Mouse (Mus musculus) gastrocnemius, adult 8-10 months (tissue): ENCODE measurements around the gene Commd1. TPM values are rescaled to one million over a fixed set of nuclear protein-coding genes. Genes with fewer than 3 reads are reported as not detected.

Experiments
- DNase-seq, 2 experiments: peaks; one replicate each; pipeline ENCODE4 v3.0.0; 2022; ENCODE audit warnings: low spot score in 2 of 2
- total RNA-seq, 4 experiments: library from RNA; stranded (reverse); gene quantifications; 2 replicates each; pipeline ENCODE4 v1.2.4; 2022

Gene Commd1
- total RNA-seq, 4 experiments from 2014 or later, result 90.9 to 112 (median 101) TPM

DNA sequence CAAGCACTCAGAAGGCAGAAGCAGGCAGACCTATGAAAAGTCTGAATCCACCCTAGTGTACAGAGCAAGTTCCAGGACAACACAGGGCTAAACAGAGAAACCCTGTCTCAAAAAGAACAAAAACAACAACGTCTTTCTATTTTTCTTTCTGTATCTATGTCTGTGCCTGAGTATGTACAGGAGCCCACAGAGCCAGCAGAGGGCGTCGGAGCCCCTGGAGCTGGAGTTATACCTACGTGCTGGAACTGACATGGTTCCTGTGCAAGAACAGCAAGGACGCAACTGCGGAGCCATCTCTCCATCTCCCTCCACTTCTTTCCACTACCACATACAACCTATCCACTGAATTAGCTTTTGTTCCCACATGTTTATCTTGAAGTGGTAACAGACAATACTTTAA is 32.1 kb downstream of the Commd1 start:
- no peak for DNase-seq

DNA sequence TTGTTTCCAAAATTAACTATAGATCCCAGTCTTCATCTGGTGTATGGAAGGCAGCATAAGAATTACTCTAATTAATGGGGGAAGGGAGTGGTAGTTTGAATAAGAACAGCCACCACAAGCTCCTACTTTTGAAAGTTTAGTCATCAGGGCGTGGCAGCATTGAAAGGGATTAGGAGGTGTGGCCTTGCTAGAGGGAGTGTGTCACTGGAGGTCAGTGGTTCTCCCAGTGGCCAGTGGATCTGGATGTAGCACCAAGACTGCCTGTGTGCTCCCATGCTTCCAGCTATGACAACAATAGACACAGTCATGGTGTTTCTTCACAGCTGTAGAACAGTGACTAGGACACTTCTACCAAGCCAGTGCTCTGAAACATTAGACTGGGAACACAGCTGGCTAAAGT is 33.1 kb downstream of the Commd1 start:
- DNase-seq, result no peak

DNA sequence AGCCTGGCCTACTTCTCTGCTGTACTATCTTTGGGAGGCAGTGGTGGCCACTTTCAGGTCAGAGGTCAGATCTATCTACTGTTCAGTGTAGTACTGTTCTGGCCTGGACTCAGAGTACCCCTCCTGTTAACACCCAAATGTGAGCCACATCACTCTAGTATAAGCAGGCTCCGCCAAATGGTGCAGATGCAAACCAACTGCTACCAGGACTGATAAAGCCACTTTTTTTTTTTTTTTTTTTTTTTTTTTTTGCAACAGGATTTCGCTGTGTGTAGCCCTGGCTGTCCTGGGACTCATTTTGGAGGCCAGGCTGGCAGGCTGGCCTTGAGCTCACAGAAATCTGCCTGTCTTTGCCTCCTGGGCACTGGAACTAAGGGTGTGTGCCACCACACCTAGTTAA is 43.2 kb downstream of the Commd1 start:
- DNase-seq, result no peak

DNA sequence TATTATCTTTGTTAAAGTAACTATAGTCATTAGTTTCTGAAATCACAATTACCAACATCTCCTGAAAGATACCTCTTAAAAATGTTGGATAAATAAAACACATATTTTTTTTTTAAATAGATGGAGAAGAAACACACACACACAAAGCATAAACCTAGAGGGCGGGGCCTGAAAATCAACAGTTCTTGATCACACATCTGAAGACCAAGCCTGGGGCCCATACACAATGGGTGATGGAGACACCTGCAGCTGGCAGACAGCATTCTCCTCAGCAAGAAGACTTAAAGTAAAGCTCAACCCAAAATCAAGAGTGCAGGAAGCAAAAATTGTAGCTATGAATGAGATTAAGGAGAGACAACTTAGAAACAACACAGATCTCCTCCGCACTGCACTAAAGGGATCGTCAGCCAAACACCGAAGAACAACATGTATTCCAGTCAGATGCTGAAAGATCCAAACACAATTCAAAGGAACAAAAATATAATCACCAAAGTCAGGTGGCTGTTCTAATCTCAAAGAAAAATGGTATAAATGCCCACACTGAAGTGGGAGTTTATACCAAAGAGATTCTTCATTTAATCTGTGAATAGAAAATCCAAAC is 44.4 kb downstream of the Commd1 start:
- no peak for DNase-seq

DNA sequence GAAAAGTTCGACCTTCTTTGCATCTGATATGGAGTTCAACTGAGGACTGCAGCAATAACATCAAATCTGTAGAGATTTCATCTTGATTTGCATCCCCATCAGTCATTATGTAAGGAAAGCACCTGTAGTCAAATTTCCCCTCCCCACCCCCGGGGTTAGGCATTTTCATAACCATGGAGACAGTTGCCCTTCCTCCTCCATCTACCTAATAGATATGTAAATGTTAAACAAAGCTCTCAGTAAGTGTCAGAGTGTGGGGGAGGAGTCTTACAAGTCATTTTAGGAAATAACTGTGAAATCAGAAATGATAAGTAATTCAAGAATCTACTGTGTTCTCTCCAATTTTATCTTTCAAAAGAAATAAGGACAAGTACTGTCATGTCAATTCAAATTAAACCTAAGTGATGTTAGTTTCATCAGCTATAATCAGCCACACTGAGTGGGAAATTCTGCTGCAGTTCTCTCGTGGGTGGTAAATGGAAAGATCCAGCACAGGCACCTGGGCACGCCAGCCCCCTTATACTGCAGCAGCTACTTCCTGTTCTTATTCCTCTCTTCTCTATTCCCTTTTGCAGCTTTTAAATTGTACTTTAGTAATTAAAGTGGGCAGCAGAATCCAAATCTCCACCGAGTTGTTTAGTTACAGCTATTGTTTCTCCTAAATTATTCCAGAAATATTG is 45.6 kb downstream of the Commd1 start:
- DNase-seq, result no peak

DNA sequence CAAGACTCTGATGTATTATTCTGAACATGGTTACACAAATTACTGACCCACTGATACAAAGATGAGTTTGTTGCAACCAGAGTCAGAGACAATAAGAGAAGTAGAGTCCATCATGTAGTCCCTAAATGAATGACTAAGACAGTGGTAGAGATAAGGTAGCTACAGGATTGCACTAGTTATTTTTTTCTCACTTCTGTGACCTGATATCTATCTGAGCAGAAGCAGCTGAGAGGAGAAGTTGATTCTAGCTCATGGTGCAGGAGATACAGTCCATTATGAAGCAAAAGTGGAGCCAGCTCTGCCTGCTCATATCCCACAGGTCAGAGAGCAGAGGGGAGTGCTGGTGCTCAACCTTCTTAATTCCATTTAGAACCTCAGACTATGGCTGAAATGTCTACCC is 50.0 kb downstream of the Commd1 start:
- no peak for DNase-seq

DNA sequence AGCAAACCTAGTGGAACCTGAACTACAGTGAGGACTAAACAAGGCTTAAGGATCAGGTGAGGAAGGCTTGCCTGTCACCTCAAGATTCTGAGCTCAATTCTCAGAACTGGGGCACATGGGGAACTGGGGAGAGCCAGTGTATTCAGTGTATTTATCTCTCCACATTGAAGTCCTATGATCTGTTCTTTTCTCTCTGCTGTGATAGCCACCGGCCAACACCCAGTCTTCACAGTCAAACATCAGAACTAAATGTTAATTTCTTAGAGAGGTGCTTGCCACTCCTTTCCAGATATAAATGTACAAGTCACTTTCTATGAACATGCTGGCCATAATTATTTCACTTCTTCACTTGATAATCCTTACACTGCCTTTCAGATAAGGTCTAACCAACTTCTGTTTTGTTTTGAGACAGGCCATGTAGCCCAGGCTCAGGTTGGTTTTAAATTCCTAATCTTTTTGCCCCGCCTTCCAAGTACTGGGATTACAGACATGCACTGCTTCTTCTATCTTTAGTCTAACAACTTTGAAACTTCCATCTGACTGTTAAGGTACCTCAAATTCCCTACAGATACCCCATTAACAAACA is 50.8 kb downstream of the Commd1 start:
- DNase-seq, result no peak

DNA sequence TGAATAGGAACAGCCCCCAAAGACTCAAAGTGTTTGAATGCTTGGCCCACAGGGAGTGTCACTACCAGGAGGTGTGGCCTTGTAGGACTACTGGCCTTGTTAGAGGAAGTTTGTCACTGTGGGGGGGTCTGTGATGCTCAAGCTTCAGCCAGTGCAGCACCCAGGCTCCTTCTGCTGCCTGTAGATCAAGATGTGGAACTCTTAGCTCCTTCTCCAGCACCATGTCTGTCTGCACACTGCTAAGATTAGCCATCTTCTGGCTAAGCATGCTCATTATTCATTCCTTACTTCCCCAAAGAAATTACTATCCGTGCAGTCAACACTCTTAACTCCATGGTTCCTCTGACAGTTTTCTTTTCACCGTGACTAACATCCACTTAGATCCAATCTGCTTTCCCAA is 52.1 kb downstream of the Commd1 start:
- no peak for DNase-seq

DNA sequence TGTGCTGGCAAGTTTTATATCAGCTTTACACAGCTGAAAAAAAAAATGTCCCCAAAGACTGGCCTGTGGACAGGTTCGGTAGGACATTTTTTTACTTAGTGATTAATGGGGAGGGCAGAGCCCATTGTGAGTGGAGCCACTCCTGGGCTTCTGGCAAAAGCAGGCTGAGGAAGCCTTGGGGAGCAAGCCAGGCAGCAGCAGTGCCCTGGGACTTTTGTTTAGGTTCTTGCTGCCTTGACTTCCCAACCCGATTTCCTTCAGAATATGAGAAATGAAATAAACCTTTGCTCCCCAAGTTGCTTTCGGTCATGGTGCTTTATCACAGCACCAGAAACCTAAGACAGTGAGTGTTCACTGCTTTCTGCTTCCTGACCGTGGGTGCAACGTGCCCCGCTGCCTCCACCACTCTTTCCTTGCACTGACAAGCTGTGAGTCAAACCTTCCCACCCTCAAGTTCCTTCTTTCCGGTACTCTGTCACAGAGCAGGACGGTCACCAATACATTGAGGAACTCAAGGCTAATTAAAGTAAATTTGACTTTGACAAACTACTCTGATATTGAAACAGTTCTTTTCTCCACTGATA is 53.5 kb downstream of the Commd1 start:
- no peak for DNase-seq

DNA sequence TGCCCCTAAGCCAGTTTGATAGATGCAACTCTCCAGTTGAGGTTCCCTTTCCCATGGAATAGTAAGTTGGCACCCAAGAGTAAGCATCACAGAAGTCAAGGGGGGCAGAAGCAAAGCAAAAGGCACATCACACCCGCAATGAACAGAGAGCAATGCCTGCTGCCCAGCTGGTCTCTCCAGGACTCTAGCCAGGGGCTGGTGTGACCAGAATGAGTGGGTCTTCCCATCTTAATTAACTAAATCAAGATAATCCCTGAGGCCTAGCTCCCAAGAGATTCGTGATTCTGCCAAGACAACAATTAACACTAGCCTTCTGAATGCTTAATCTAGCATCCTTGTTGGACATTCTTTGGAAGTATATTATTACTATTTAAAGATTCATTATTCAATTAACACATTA is 58.6 kb downstream of the Commd1 start:
- DNase-seq, result no peak

DNA sequence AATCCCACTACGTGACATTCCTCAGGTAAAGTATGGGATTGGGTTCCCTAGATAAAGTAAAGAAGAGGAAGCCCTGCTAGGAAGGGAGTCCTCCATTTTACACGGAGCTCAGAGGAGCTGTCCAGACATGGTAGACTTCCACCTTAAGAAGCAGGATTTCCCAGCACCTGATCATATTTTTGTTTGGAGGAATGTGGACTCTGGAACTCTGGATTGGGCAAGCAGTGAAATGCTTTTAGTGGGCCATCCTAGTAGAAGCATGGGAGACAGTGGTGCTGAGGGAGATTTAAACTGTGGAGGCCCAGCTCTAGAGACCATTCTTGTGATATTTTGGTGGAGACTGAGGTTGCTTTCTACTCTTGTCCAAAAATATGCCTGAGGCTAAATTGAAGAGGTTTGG is 59.6 kb downstream of the Commd1 start:
- DNase-seq, result no peak

DNA sequence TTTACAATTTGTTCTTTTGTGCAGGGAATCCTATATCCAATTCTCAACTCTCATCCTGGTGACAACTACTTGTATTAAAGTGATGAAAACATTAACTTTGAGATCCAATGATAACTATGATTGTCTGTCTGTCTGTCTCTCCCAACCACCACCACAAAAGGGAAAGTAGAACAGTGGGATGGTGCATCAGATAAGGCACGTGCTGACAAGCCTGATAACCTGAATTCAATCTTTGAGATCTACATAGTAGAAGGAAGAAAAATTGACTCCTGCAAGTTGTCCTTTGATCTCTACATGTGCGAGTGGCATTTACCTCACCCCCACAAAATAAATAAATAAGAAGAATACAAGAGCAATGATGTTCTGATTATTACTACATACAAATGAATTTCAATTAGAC is 62.8 kb downstream of the Commd1 start:
- DNase-seq, result no peak

DNA sequence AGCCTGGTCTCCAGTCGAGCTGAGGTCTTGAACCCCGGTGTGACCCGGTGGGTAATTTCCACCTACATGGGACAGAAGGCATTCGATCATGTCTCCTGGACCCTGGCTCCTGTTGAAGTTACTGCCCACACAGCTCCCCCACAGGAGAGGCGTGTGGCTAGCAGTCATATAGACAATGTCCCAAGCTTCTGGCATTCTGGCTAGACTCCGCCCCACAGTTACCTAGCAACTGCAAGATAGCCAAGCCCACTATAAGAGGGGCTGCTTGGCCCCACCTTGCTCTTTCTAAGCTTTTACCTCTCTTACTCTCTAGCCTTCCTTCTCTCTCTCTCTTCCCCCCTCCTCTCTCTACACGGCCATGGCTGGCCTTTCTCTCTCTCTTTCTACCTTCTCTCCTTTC is 64.4 kb downstream of the Commd1 start:
- DNase-seq, result no peak

DNA sequence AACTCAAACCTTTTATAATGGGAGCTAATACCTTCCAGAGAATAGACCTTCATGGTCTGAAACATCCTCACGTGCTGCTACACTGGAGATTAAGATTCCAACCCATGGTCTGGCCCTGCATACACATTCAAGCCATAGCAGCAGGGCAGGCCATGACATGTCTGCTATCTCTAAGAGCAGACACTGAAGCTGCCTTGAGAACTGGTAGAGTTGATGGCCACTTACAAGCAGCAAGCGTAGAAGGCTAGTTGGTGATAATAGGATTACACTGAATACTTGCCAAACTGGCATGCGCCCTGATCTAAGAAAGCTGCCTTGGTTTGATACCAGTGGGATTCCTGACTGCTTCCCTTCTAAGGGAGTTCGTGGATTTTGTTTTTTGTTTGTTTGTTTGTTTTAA is 68.4 kb downstream of the Commd1 start:
- DNase-seq, result no peak

DNA sequence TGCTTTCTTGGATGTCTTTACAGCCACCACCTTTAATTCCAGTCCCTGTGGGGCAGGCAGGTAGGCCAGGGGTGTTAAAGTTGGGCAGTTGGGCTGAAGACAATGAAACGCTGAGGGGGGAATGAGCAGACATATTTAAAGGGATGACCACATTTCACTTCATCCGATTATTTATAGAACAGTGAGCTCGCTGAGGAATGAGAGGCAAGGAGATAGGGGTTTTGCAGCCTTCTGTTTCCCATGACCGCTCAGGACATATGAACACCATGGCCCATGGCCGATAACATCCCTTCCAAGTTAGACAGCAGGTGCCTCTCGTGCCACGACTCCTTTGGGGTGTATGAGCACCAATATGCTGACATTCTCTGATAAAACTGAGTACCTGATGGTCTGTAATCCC is 70.4 kb downstream of the Commd1 start:
- no peak for DNase-seq

DNA sequence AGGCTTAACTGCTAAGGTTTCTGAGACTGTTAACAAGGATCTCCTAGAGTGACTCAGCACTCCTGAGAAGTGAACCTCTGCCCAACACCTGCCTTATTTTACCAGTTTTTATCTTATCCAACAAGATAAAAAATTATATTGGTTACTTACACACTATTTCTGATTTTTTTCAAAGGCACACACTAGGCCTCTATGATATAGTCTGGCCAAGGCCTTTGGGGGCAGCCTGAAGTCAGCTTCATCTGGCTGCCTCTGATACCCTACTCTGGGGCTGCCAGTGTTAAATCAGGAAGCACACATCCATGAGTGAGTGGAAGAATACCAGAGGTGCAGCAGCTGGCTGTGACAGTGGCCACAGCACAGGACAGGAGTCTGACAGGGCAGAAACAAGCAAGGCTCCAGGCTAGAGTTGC is 75.7 kb downstream of the Commd1 start:
- no peak for DNase-seq

DNA sequence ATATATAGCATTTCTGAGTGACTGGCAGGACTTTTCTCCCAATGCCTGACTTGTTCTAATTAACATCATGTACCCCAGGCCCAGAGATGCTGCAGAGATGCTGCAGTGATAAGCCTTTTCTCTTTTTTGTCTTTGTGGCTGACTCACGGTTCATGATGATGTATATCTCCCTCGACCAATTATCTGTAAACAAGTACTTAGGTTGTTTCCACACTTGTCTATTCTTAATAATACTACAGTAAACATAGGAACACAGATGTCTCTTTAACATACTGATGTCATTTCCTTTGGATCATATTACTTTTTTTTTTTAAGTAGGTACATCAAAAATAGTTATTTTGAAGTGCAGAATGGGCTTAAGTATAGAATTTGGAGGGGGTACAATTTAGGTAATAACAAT is 79.3 kb downstream of the Commd1 start:
- DNase-seq, result no peak

DNA sequence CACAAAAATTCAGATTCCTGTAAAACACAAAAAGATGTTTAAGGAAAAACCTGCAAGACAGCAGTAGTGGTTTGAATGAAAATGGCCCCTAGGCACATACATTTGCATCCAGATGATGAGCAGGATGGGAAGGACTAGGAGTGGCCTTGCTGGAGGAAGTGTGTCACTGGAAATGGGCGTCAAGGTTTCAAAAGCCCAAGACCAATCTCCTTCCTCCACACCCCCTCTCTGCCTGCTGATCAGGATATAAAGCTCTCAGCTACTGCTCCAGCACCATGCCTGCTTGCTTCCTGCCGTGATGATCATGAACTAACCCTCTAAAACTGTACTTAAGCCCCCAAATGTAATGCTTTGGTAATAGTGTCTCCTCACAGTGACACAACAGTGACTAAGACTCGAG is 82.1 kb downstream of the Commd1 start:
- DNase-seq, result no peak

DNA sequence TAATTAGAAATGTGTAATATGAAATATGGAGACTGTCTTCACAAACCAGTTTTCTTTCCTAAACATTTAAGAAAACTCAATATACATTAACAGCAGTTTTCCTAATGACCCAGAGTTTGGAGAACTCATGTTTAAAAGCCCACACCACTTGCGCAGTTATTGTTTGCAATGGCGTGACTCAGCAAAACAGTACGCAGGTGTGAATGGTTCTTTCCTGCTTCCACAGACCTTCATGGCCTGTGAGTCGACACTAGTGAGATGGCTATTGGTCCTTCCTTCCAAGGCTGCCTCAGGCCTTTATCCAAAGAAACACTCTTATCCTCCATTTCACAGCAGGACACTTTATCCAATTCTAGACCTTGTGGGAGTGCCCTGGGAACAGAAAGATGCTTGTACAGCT is 84.5 kb downstream of the Commd1 start:
- no peak for DNase-seq

DNA sequence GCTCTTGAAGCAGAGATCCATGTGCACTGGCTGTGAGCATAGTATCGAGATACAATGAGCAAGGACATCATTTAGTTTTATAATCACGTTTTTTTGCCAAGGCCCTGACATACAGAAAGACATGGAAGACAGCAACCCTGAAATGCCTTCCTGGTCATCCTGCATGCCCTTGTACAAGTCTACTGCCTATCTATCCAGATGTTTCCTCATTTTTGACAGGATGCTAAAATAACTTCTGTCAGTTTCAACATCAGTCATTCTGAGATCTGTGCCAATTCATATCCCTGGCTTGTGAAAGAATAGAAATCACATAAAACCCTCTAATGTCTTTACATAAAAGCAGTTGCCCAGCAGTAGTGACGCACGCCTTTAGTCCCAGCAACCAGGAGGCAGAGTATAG is 85.1 kb downstream of the Commd1 start:
- no peak for DNase-seq

DNA sequence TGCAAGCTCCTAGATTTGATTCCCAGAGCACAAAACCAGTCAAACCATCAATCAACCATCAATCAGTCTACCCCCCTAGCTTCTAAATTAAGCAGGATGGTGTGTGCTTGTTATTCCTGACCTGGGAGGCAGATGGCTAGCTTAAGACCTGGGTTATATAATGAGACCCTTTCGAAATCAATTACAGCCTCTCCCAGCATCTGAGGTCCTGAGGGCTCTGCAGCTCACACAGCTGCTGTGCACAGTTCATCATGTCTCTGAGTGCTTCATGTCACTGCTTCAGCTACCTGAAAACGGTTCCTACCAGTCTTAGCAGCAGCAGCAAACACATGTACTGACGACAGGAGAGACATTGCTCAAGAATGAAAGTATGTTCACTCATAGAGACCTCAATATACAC is 89.1 kb downstream of the Commd1 start:
- no peak for DNase-seq

DNA sequence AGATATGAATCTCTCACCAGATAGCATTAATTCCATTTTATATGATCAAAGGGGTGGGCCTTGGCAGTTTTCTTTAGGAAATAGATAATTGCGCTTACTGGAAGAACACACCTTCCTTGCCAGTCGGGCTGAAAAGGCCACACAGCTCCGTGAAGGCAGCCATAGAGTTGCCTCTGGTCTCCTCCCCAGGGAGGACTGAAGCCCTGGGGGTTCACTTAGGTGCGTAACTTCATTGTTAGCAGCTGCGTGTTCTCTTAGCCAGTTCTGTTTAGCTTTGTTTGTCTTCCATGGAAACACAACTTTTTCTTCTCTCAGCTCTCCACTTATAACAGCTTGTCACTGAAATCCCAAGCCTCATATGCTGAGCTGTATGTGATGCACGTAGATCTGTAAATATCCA is 89.7 kb downstream of the Commd1 start:
- DNase-seq, result no peak

DNA sequence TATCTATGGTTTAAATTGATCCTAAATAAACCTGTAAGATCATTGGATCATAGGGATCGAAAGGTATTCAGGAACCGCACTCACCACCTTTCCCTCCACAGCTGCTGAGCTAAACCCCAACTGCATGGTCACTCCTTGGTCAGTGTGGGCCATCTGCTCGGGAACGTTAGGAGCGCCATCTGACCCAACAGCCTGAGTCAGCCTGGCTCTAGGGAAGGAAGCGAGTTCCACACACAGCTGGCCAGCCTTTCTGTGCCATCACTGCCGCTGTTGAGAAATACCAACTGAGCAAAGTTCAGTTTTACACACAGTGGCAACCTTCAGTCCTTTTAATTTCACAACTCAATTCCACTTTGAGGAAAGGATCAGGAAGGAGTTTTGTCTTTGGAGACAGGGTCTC is 90.3 kb downstream of the Commd1 start:
- no peak for DNase-seq
